Mouse (Mus musculus) limb, embryonic 13.5 days (tissue): ENCODE measurements around the gene Srrm4. TPM values are rescaled to one million over a fixed set of nuclear protein-coding genes. Genes with fewer than 3 reads are reported as not detected.

Experiments used
- ATAC-seq: fragments of 200-750 bp; cut with Nextera tagmentation; 2 replicates; pipeline ENCODE4 v1.8.0; 2017; ENCODE audit warnings: low read depth, moderate number of reproducible peaks, moderate TSS enrichment; ENCODE audit not compliant: low FRiP score
- H3K27ac ChIP-seq: fragments of 300-500 bp; sonication (generic); 2 replicates; pipeline ENCODE4 v1.5.1; 2015; ENCODE audit warnings: inconsistent platforms, mild to moderate bottlenecking, moderate library complexity
- H3K27me3 ChIP-seq: fragments of 300-500 bp; sonication (generic); 2 replicates; pipeline ENCODE4 v1.6.1; 2015; ENCODE audit warnings: mild to moderate bottlenecking, inconsistent platforms
- H3K36me3 ChIP-seq: fragments of 300-500 bp; sonication (generic); 2 replicates; pipeline ENCODE4 v1.6.1; 2015; ENCODE audit warnings: inconsistent platforms, mild to moderate bottlenecking, moderate library complexity
- H3K4me1 ChIP-seq: fragments of 300-500 bp; sonication (generic); 2 replicates; pipeline ENCODE4 v1.6.1; 2015; ENCODE audit warnings: inconsistent platforms
- H3K4me2 ChIP-seq: fragments of 300-500 bp; sonication (generic); replicated peaks from 2 replicates; pipeline ENCODE4 v1.6.1; 2015; ENCODE audit warnings: inconsistent platforms, mild to moderate bottlenecking, moderate library complexity
- H3K4me3 ChIP-seq: fragments of 300-500 bp; sonication (generic); 2 replicates; pipeline ENCODE4 v1.5.1; 2015; ENCODE audit warnings: moderate library complexity, mild to moderate bottlenecking, inconsistent platforms
- H3K9ac ChIP-seq: fragments of 300-500 bp; sonication (generic); 2 replicates; pipeline ENCODE4 v1.6.1; 2015; ENCODE audit warnings: mild to moderate bottlenecking, inconsistent platforms
- H3K9me3 ChIP-seq: fragments of 300-500 bp; sonication (generic); 2 replicates; pipeline ENCODE4 v1.6.1; 2016; ENCODE audit warnings: inconsistent platforms
- WGBS: fragments of 180-500 bp; shearing (Covaris S2); methylation state at CpG from one replicate; pipeline ENCODE4 v1.1.7; 2015; 5-methylcytosine and 5-hydroxymethylcytosine counted together
- polyA plus RNA-seq: library from polyadenylated mRNA; unstranded; fragments of >200 nt; fragmentation: Nextera tagmentation; extraction: Ambion mirVana; gene quantifications from 2 replicates; pipeline ENCODE4 v1.2.1, GENCODE M21; 2015

Srrm4 gene
- polyA plus RNA-seq, 1 experiment from 2014 or later, result 0.25 TPM

GRCm38 (mm10) chr5:116409689-116410590 lies 181.7 kb downstream of the Srrm4 start:
- H3K27me3 ChIP-seq, result no peaks in the 10 kb centered on the region
- no peak for ATAC-seq
- no peak overlapping the region for H3K9ac ChIP-seq
- 10% methylated on average over 16 of the region's 16 CpGs for WGBS
- peaks cover 19% of the 10 kb centered on the region for H3K4me1 ChIP-seq
- H3K9me3 ChIP-seq, result no peaks in the 10 kb centered on the region
- no peak overlapping the region for H3K4me3 ChIP-seq
- peak overlapping the region; percentile 27; the same call in 1 of the 2 replicates for H3K4me2 ChIP-seq
- no peak overlapping the region; the same call in 1 of the 2 replicates for H3K27ac ChIP-seq
- H3K36me3 ChIP-seq, result no peaks in the 10 kb centered on the region

- Histone ChIP-seq H3K9me3 (no peaks in the 10 kb centered on the region), H3K4me3 (no peak overlapping the region), H3K27ac (no peak overlapping the region), H3K4me2 (no peak overlapping the region), H3K9ac (no peak overlapping the region), H3K4me1 (peaks cover 19% of the 10 kb centered on the region), H3K36me3 (no peaks in the 10 kb centered on the region), H3K27me3 (no peaks in the 10 kb centered on the region)
- no peak for ATAC-seq
- WGBS, result 66% methylated on average over 9 of the region's 9 CpGs
Measured at GRCm38 (mm10) chr5:116408965-116409364, 182.7 kb downstream of the Srrm4 start.

GRCm38 (mm10) chr5:116407936-116408335 lies 183.7 kb downstream of the Srrm4 start:
- Histone ChIP-seq H3K4me3 (no peak overlapping the region), H3K9ac (no peak overlapping the region), H3K27ac (no peak overlapping the region), H3K9me3 (no peaks in the 10 kb centered on the region), H3K36me3 (no peaks in the 10 kb centered on the region), H3K4me2 (no peak overlapping the region), H3K4me1 (peaks cover 19% of the 10 kb centered on the region), H3K27me3 (no peaks in the 10 kb centered on the region)
- no peak for ATAC-seq
- 37% methylated on average over 6 of the region's 6 CpGs for WGBS

- Histone ChIP-seq H3K9me3 (no peaks in the 10 kb centered on the region), H3K4me1 (peaks cover 19% of the 10 kb centered on the region), H3K27ac (no peak overlapping the region), H3K9ac (no peak overlapping the region), H3K36me3 (no peaks in the 10 kb centered on the region), H3K27me3 (no peaks in the 10 kb centered on the region), H3K4me3 (no peak overlapping the region), H3K4me2 (no peak overlapping the region)
- WGBS, result 41% methylated on average over 4 of the region's 4 CpGs
- no peak for ATAC-seq
Measured at GRCm38 (mm10) chr5:116407321-116407720, 184.3 kb downstream of the Srrm4 start.

- no peak overlapping the region for H3K27ac ChIP-seq
- no peak overlapping the region for H3K4me2 ChIP-seq
- no peak overlapping the region for H3K4me3 ChIP-seq
- peaks cover 19% of the 10 kb centered on the region for H3K4me1 ChIP-seq
- H3K9me3 ChIP-seq, result no peaks in the 10 kb centered on the region
- no peaks in the 10 kb centered on the region for H3K36me3 ChIP-seq
- no peak overlapping the region for H3K9ac ChIP-seq
- WGBS, result 71% methylated on average over 3 of the region's 3 CpGs
- no peak for ATAC-seq
- no peaks in the 10 kb centered on the region for H3K27me3 ChIP-seq
Measured at GRCm38 (mm10) chr5:116406507-116406906, 185.1 kb downstream of the Srrm4 start.

GRCm38 (mm10) chr5:116405934-116406333 lies 185.7 kb downstream of the Srrm4 start:
- no peaks in the 10 kb centered on the region for H3K27me3 ChIP-seq
- peaks cover 18% of the 10 kb centered on the region for H3K4me1 ChIP-seq
- no peak overlapping the region for H3K4me3 ChIP-seq
- no peak overlapping the region for H3K9ac ChIP-seq
- H3K9me3 ChIP-seq, result no peaks in the 10 kb centered on the region
- ATAC-seq, result no peak
- no peaks in the 10 kb centered on the region for H3K36me3 ChIP-seq
- WGBS, result 91% methylated on average over 1 of the region's 1 CpGs
- H3K4me2 ChIP-seq, result no peak overlapping the region
- no peak overlapping the region for H3K27ac ChIP-seq

- no peak overlapping the region for H3K4me3 ChIP-seq
- no peaks in the 10 kb centered on the region for H3K27me3 ChIP-seq
- 86% methylated on average over 2 of the region's 2 CpGs for WGBS
- H3K9ac ChIP-seq, result no peak overlapping the region
- H3K9me3 ChIP-seq, result no peaks in the 10 kb centered on the region
- H3K27ac ChIP-seq, result no peak overlapping the region
- no peaks in the 10 kb centered on the region for H3K36me3 ChIP-seq
- no peak overlapping the region for H3K4me2 ChIP-seq
- 0 out of 2 replicates have a peak, but pooled peaks cover 3% of the 10 kb centered on the region for H3K4me1 ChIP-seq
- ATAC-seq, result no peak
Measured at GRCm38 (mm10) chr5:116404063-116404462, 187.6 kb downstream of the Srrm4 start.

- Histone ChIP-seq H3K27ac (no peak overlapping the region), H3K4me2 (no peak overlapping the region), H3K4me1 (no peaks in the 10 kb centered on the region), H3K36me3 (no peaks in the 10 kb centered on the region), H3K4me3 (no peak overlapping the region), H3K27me3 (no peaks in the 10 kb centered on the region), H3K9ac (no peak overlapping the region), H3K9me3 (no peaks in the 10 kb centered on the region)
- ATAC-seq, result no peak
- 93% methylated on average over 3 of the region's 3 CpGs for WGBS
Measured at GRCm38 (mm10) chr5:116400801-116401200, 190.8 kb downstream of the Srrm4 start.

GRCm38 (mm10) chr5:116400042-116400730 lies 191.4 kb downstream of the Srrm4 start:
- Histone ChIP-seq H3K4me2 (no peak overlapping the region), H3K9me3 (no peaks in the 10 kb centered on the region), H3K27me3 (no peaks in the 10 kb centered on the region), H3K9ac (no peak overlapping the region), H3K27ac (no peak overlapping the region), H3K36me3 (no peaks in the 10 kb centered on the region), H3K4me1 (no peaks in the 10 kb centered on the region), H3K4me3 (no peak overlapping the region)
- ATAC-seq, result no peak
- 65% methylated on average over 8 of the region's 8 CpGs for WGBS

- no peak for ATAC-seq
- H3K9me3 ChIP-seq, result no peaks in the 10 kb centered on the region
- 80% methylated on average over 5 of the region's 5 CpGs for WGBS
Measured at GRCm38 (mm10) chr5:116396104-116396503, 195.5 kb downstream of the Srrm4 start.

GRCm38 (mm10) chr5:116392603-116393002 lies 199.0 kb downstream of the Srrm4 start:
- H3K27ac ChIP-seq, result no peak overlapping the region
- ATAC-seq, result no peak
- H3K27me3 ChIP-seq, result no peaks in the 10 kb centered on the region
- peaks cover 9% of the 10 kb centered on the region; the same call in 1 of the 2 replicates for H3K4me1 ChIP-seq
- H3K36me3 ChIP-seq, result no peaks in the 10 kb centered on the region
- 88% methylated on average over 9 of the region's 9 CpGs for WGBS
- no peaks in the 10 kb centered on the region for H3K9me3 ChIP-seq
- no peak overlapping the region for H3K4me3 ChIP-seq
- H3K9ac ChIP-seq, result no peak overlapping the region
- H3K4me2 ChIP-seq, result no peak overlapping the region

More at GRCm38 (mm10) chr5:116396104-116396503, 195.5 kb downstream of the Srrm4 start:
- Histone ChIP-seq H3K4me1 (no peaks in the 10 kb centered on the region), H3K27ac (no peak overlapping the region), H3K27me3 (no peaks in the 10 kb centered on the region), H3K4me3 (no peak overlapping the region), H3K9ac (no peak overlapping the region), H3K4me2 (no peak overlapping the region), H3K36me3 (no peaks in the 10 kb centered on the region)

- no peak overlapping the region for H3K4me3 ChIP-seq
- ATAC-seq, result no peak; the same call in 1 of the 2 replicates
- no peak overlapping the region for H3K27ac ChIP-seq
- no peaks in the 10 kb centered on the region for H3K27me3 ChIP-seq
- H3K9ac ChIP-seq, result no peak overlapping the region
- H3K36me3 ChIP-seq, result no peaks in the 10 kb centered on the region
- peaks cover 9% of the 10 kb centered on the region; the same call in 1 of the 2 replicates for H3K4me1 ChIP-seq
- 62% methylated on average over 15 of the region's 15 CpGs for WGBS
- no peak overlapping the region for H3K4me2 ChIP-seq
- no peaks in the 10 kb centered on the region for H3K9me3 ChIP-seq
Measured at GRCm38 (mm10) chr5:116389856-116390542, 201.6 kb downstream of the Srrm4 start.
